Mouse (Mus musculus) embryonic stem cell, embryonic (primary cell): ENCODE measurements around the gene Zfp275.
"Not testable (repeated sequence)": the region's sequence is repeated elsewhere in the genome, so short reads cannot be mapped to it uniquely, and the experiment has no call there.

Experiments used
- CTCF ChIA-PET, 4 experiments: fragments of 300-600 bp in 2 of 4; fragments of 350-600 bp in 2 of 4; sonication (Branson Sonifier 250); formaldehyde crosslinking; loops; one replicate each; lab custom pipeline; 2022; ENCODE audit warnings: inconsistent platforms in 2 of 4; lab: Charles Lee
- POLR2A ChIA-PET, 4 experiments: fragments of 300-600 bp in 2 of 4; fragments of 350-600 bp in 2 of 4; sonication (Branson Sonifier 250); formaldehyde crosslinking; loops; one replicate each; lab custom pipeline; 2022; ENCODE audit warnings: antibody characterized with exemption in 4 of 4, inconsistent platforms in 1 of 4; lab: Charles Lee

The Zfp275 gene

DNA sequence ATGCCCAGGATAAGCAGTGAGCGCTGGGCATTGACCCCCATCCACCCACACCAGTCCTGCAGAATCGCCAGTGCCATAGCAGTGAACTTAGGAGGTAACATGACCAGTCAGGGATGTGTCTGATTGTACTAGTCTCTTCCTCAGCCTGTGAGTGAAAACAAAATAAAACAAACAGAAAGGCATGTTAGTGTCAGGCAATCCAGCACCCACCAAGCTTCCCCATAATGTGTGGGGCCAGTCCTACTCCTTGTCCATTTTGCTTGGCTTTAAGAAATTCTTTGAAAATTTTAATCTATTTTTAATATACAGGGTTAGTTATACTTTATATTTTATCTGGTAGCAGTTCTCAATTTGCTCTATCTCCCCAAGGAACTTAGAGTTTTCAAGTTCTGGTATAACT, 56.2 kb downstream of the Zfp275 start, which contains the start of gene Gm18336:
Gm18336 (minus strand) TSS at position 101 of the 400 bp plus-strand sequence.
- POLR2A ChIA-PET: not testable (repeated sequence)
- CTCF ChIA-PET: interaction anchor here in 1 of 4 experiments (0.5 kb wide), 1 partner anchor 255 kb away, joined by 3 read pairs; no protein-coding TSS in a partner anchor

DNA sequence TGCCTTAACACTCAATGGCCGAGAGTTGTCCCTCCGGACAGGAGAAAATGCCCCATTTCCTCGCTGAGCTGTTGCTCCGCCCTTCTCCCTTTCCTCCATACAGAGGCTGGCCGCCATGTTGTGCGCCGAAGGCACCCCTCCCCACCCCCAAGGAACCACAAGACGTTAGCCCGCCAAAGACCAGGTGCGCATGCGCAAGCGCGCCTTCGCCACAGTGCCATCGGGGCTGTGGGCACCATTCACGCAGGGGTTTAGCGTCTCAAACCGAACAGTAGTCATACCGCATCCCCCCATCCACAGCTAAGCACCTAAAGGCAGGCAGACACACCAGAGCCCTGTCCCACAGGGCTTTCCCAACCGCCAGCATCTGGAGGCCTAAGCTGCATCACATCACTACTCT, 58.5 kb downstream of the Zfp275 start:
- POLR2A ChIA-PET: interaction anchor here in 3 of 4 experiments (0.5 to 2.6 kb wide), 17 partner anchors 8 to 414 kb away, joined by 3 to 12 read pairs (median 4); partner anchors contain the start of genes Dusp9 (in 1 of the 3), F8a (in 1 of the 3), Haus7 (in 1 of the 3) and Zfp185 (in 1 of the 3)
- CTCF ChIA-PET: interaction anchor here in 1 of 4 experiments (1.4 kb wide), 1 partner anchor 347 kb away, joined by 5 read pairs; no protein-coding TSS in a partner anchor

DNA sequence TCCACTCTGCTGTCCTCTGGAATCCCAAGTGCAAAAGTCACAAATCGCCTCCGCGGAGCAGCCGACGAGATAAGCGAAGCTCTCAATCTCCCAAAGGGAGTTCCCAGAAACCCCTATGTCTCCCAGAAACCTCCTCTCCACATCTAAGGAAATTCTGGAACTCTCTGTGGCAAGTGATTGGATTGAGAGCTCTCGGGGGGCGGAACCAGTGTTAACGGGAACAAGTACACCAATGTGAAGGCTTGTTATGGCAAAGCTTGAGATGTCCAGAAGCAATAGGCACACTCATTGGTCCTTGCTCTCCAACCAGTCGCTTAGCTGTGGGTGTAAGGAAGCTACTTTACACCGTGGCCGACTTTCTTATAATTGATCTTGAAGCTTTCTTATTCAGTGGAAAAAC, 59.2 kb downstream of the Zfp275 start:
- ChIA-PET CTCF (interaction anchor here in 2 of 4 experiments (1.1 to 1.4 kb wide), 2 partner anchors 348 kb away, joined by 3 to 5 read pairs; no protein-coding TSS in a partner anchor), POLR2A (interaction anchor here in 2 of 4 experiments (0.7 to 2.6 kb wide), 18 partner anchors 8 to 684 kb away, joined by 3 to 12 read pairs (median 4); partner anchors contain the start of genes Dusp9 (in 1 of the 2), F8a (in 1 of the 2), Haus7 (in 1 of the 2) and Xlr3a (in 1 of the 2))
